Comparison of ENCODE assay signal across 8 mouse cellular contexts in genomic region chr4:137682961-137683453, GRCm38 (mm10). TPM values are rescaled to one million over a fixed set of nuclear protein-coding genes. Genes with fewer than 3 reads are reported as not detected.
DNase-seq lines count a peak whose midpoint lies in the region; ATAC-seq and TF ChIP-seq lines count a peak whose summit lies in the region.

No protein-coding gene starts in this region.

- intact Hi-C loops in left cerebral cortex, postnatal 14 days (cut with DNase I), result no loop called here

- 46% methylated on average over 7 of the region's 7 CpGs for WGBS in lung, embryonic 14.5 days
- WGBS in limb, embryonic 10.5 days, result 49% methylated on average over 7 of the region's 7 CpGs

- ATAC-seq in lung, embryonic 14.5 days (ENCODE audit: insufficient read depth), result no peak

- H3K9me3 ChIP-seq in lung, embryonic 14.5 days (ENCODE audit: low read depth, low read length), result no peaks in the 10 kb centered on the region
- H3K9me3 ChIP-seq in limb, embryonic 10.5 days (replicated peaks), result no peaks in the 10 kb centered on the region

- H3K4me1 ChIP-seq in lung, embryonic 14.5 days (ENCODE audit: insufficient read depth), result 0 out of 2 replicates have a peak, but pooled peaks cover 5% of the 10 kb centered on the region
- peaks cover 19% of the 10 kb centered on the region for H3K4me1 ChIP-seq in limb, embryonic 10.5 days

- H3K4me3 ChIP-seq in lung, embryonic 14.5 days (ENCODE audit: low read depth, low read length), result no peak overlapping the region
- no peak overlapping the region for H3K4me3 ChIP-seq in limb, embryonic 10.5 days

- DNase-seq in adrenal gland, adult (ENCODE audit: inconsistent age in 2 of 2, low spot score in 1 of 2), result peak; percentile 56 to 73
- DNase-seq in adrenal gland, postnatal 4 days (ENCODE audit: low spot score in 2 of 2), result no peak
- peak; percentile 49 for DNase-seq in lung, embryonic 14.5 days
- no peak for DNase-seq in lung, adult 18-20 months
- DNase-seq in embryo, embryonic 10.5 days (ENCODE audit: low spot score), result peak; percentile 71
- peak; percentile 72 for DNase-seq in limb, embryonic 10.5 days (ENCODE audit: low spot score)
- DNase-seq in skeletal muscle tissue, adult 2 months (ENCODE audit: low read depth, low spot score), result peak; percentile 27
- DNase-seq in left cerebral cortex, postnatal 14 days (ENCODE audit: low spot score in 2 of 2), result no peak

- TF ChIP-seq CTCF in lung, embryonic 14.5 days (IDR thresholded peaks at IDR 0.05; ENCODE audit: low read depth), result peak; percentile 96

- no peaks in the 10 kb centered on the region for H3K36me3 ChIP-seq in lung, embryonic 14.5 days (ENCODE audit: insufficient read depth)
- no peaks in the 10 kb centered on the region for H3K36me3 ChIP-seq in limb, embryonic 10.5 days

- no peak overlapping the region for H3K27ac ChIP-seq in lung, embryonic 14.5 days (ENCODE audit: low read depth)
- no peak overlapping the region for H3K27ac ChIP-seq in limb, embryonic 10.5 days

- H3K9ac ChIP-seq in lung, embryonic 14.5 days, result no peak overlapping the region

- peaks cover 32% of the 10 kb centered on the region for H3K27me3 ChIP-seq in lung, embryonic 14.5 days (ENCODE audit: insufficient read depth, low read length)
- H3K27me3 ChIP-seq in limb, embryonic 10.5 days (ENCODE audit: low read depth, poor library complexity, severe bottlenecking), result peaks cover 76% of the 10 kb centered on the region

- no peak overlapping the region for H3K4me2 ChIP-seq in lung, embryonic 14.5 days

RNA-seq across cellular contexts. Expression of gene Rap1gap, which starts 18.5 kb away (rescaled TPM):
- 10 to 100 TPM; 83.5 to 96.1 TPM for total RNA-seq in adrenal gland, postnatal 4 days (2021)
- polyA plus RNA-seq in lung, embryonic 14.5 days (2014; fragmentation: Nextera tagmentation; extraction: Ambion mirVana), result 7.0 and 8.4 TPM in 2 replicates
- polyA plus RNA-seq in limb, embryonic 10.5 days (2016; fragmentation: Nextera tagmentation; extraction: Ambion mirVana), result 2.8 and 4.2 TPM in 2 replicates
- 100 to 1,000 TPM; 268 to 296 TPM for total RNA-seq in left cerebral cortex, postnatal 14 days (2021)

Comparison
In these comparisons a context has a peak if more than half of its experiments do, and no peak if none do; other contexts are left out.
1. DNase-seq: peak in adrenal gland, adult (2 of 2), lung, embryonic 14.5 days (single experiment), embryo, embryonic 10.5 days (single experiment), limb, embryonic 10.5 days (single experiment) and skeletal muscle tissue, adult 2 months (single experiment); none in adrenal gland, postnatal 4 days (0 of 2), lung, adult 18-20 months (0 of 2) and left cerebral cortex, postnatal 14 days (0 of 2).